ENCODE assay signal across 22 mouse cellular contexts in the genomic region with DNA sequence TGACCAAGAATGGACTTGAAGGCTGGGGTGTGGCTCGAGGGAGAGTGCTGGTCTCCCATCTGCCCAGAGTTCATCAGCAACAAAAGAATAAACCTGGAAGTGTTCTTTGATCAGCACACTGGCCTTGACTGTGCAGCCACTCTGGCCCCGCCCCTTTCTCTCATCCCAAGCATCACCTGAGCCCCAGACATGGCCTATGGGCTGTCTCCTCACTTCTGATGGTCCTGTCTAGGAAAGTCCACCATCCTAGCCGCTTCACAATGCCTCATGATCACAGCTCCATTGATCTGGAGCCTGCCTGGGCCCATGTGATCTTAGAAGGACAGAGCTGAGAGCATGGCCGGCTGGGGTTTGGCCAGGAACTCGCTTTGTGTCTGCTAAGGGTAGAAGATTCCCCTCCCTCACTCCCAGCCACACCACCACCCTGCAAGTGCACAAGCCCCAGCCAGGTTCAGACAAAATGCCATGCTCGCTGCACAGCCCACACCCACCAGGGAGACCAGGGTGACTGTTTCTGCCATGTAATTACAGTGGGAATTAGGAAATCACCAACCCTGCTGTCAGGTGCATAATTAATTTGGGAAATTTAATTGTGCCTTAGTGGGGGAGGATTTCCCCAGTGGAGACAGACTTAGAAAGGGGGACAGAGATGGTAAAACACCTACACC. TPM values are rescaled to one million over a fixed set of nuclear protein-coding genes. Genes with fewer than 3 reads are reported as not detected.
A peak's percentile ranks its signal among the peaks of the same experiment; 100 is the strongest.
DNase-seq lines count a peak whose midpoint lies in the region; ATAC-seq and TF ChIP-seq lines count a peak whose summit lies in the region.
"Had no signal": no experiment of that assay in that cellular context is flagged by ENCODE, and none has a peak within 500 bp of the region (broad histone marks: within the 10 kb centered on the region; RNA-seq: fewer than 3 reads in every experiment).

No protein-coding gene starts in this region.

- no peak overlapping the region for H3K4me3 ChIP-seq in embryonic facial prominence, embryonic 11.5 days (ENCODE audit: low read depth, low read length)
- no peak overlapping the region for H3K4me3 ChIP-seq in embryonic facial prominence, embryonic 10.5 days
- H3K4me3 ChIP-seq in neural tube, embryonic 13.5 days: no peak overlapping the region
- no peak overlapping the region for H3K4me3 ChIP-seq in midbrain, embryonic 13.5 days (replicated peaks)
- H3K4me3 ChIP-seq in layer of hippocampus, adult 2 months: no peak overlapping the region
- H3K4me3 ChIP-seq: erythroblast, embryonic 14.5 days had no signal

- no peak overlapping the region for H3K4me2 ChIP-seq in embryonic facial prominence, embryonic 11.5 days (ENCODE audit: low read depth, low read length)
- H3K4me2 ChIP-seq in neural tube, embryonic 13.5 days: no peak overlapping the region
- no peak overlapping the region for H3K4me2 ChIP-seq in midbrain, embryonic 13.5 days (replicated peaks)

- no peak for TF ChIP-seq CTCF in layer of hippocampus, adult 2 months (conservative IDR thresholded peaks at IDR 0.05)

- no peaks in the 10 kb centered on the region for H3K27me3 ChIP-seq in embryonic facial prominence, embryonic 11.5 days (ENCODE audit: control insufficient read depth, insufficient read depth, low read length)
- H3K27me3 ChIP-seq in embryonic facial prominence, embryonic 10.5 days (replicated peaks; ENCODE audit: low read depth, poor library complexity, severe bottlenecking): no peaks in the 10 kb centered on the region
- H3K27me3 ChIP-seq in neural tube, embryonic 13.5 days: no peaks in the 10 kb centered on the region
- H3K27me3 ChIP-seq in midbrain, embryonic 13.5 days: 0 out of 2 replicates have a peak, but pooled peaks cover 3% of the 10 kb centered on the region

- no peaks in the 10 kb centered on the region for H3K36me3 ChIP-seq in embryonic facial prominence, embryonic 11.5 days (replicated peaks; ENCODE audit: control insufficient read depth, insufficient read depth, low read depth, low read length)
- no peaks in the 10 kb centered on the region for H3K36me3 ChIP-seq in embryonic facial prominence, embryonic 10.5 days (replicated peaks)
- H3K36me3 ChIP-seq in neural tube, embryonic 13.5 days: no peaks in the 10 kb centered on the region
- no peaks in the 10 kb centered on the region for H3K36me3 ChIP-seq in midbrain, embryonic 13.5 days
- H3K36me3 ChIP-seq: G1E had no signal

- DNase-seq in embryonic facial prominence, embryonic 11.5 days (ENCODE audit: low spot score): no peak
- no peak for DNase-seq in embryonic facial prominence, embryonic 10.5 days (ENCODE audit: low spot score)
- no peak for DNase-seq in neural tube, embryonic 10.5 days (ENCODE audit: extremely low spot score, low spot score)
- no peak for DNase-seq in cerebellum, adult 9-10 months
- no peak for DNase-seq in adrenal gland, adult (ENCODE audit: inconsistent age in 2 of 2, low spot score in 1 of 2)
- DNase-seq in layer of hippocampus, adult 2 months (ENCODE audit: low spot score in 2 of 2): no peak
- DNase-seq: adrenal gland, adult 2 months; gastrocnemius, postnatal 25 days; kidney, adult 9 months; kidney, postnatal 36 days; liver; lung, adult 18-20 months; lung, postnatal 4 days had no signal

- no peaks in the 10 kb centered on the region for H3K4me1 ChIP-seq in embryonic facial prominence, embryonic 11.5 days (ENCODE audit: control insufficient read depth, insufficient read depth, low read length)
- H3K4me1 ChIP-seq in embryonic facial prominence, embryonic 10.5 days: peaks cover 17% of the 10 kb centered on the region; the same call in 1 of the 2 replicates
- peaks cover 49% of the 10 kb centered on the region for H3K4me1 ChIP-seq in neural tube, embryonic 13.5 days (replicated peaks)
- H3K4me1 ChIP-seq in midbrain, embryonic 13.5 days (replicated peaks): peaks cover 41% of the 10 kb centered on the region

- ATAC-seq in embryonic facial prominence, embryonic 11.5 days (replicated peaks; ENCODE audit: insufficient number of reproducible peaks, low FRiP score, low TSS enrichment, low read depth): 0 out of 2 replicates have a peak, but pooled peaks have one; percentile 27
- 0 out of 2 replicates have a peak, but pooled peaks have one; percentile 20 for ATAC-seq in neural tube, embryonic 13.5 days (ENCODE audit: low read depth)
- peak; percentile 75 for ATAC-seq in midbrain, embryonic 13.5 days
- ATAC-seq: CD4-positive, CD25-positive, alpha-beta regulatory T cell, adult 4 months had no signal

- 70% methylated on average over 6 of the region's 6 CpGs for WGBS in embryonic facial prominence, embryonic 11.5 days
- WGBS in embryonic facial prominence, embryonic 10.5 days: 78% methylated on average over 6 of the region's 6 CpGs
- WGBS in neural tube, embryonic 13.5 days: 76% methylated on average over 6 of the region's 6 CpGs
- 65% methylated on average over 6 of the region's 6 CpGs for WGBS in midbrain, embryonic 13.5 days

- no peak overlapping the region for H3K27ac ChIP-seq in embryonic facial prominence, embryonic 11.5 days (replicated peaks; ENCODE audit: low read depth, low read length)
- H3K27ac ChIP-seq in embryonic facial prominence, embryonic 10.5 days (replicated peaks): no peak overlapping the region
- 0 out of 2 replicates have a peak overlapping the region, but pooled peaks have one; percentile 15 for H3K27ac ChIP-seq in neural tube, embryonic 13.5 days (replicated peaks)
- peak overlapping the region; percentile 65 for H3K27ac ChIP-seq in midbrain, embryonic 13.5 days
- H3K27ac ChIP-seq in layer of hippocampus, adult 2 months: no peak overlapping the region

- no peak overlapping the region for H3K9ac ChIP-seq in embryonic facial prominence, embryonic 11.5 days (replicated peaks; ENCODE audit: low read length)
- no peak overlapping the region for H3K9ac ChIP-seq in neural tube, embryonic 13.5 days
- peak overlapping the region; percentile 19; the same call in 1 of the 2 replicates for H3K9ac ChIP-seq in midbrain, embryonic 13.5 days (replicated peaks)

- H3K9me3 ChIP-seq in embryonic facial prominence, embryonic 11.5 days (replicated peaks; ENCODE audit: control insufficient read depth, low read length): no peaks in the 10 kb centered on the region
- no peaks in the 10 kb centered on the region for H3K9me3 ChIP-seq in embryonic facial prominence, embryonic 10.5 days
- no peaks in the 10 kb centered on the region for H3K9me3 ChIP-seq in neural tube, embryonic 13.5 days
- no peaks in the 10 kb centered on the region for H3K9me3 ChIP-seq in midbrain, embryonic 13.5 days
- H3K9me3 ChIP-seq: G1E had no signal

RNA-seq across cellular contexts. Expression of gene Psapl1, which starts 37.3 kb away (rescaled TPM):
- 0.08 and 0.15 TPM in 2 replicates for polyA plus RNA-seq in embryonic facial prominence, embryonic 11.5 days (2014; fragmentation: Nextera tagmentation; extraction: Ambion mirVana)
- polyA plus RNA-seq in embryonic facial prominence, embryonic 10.5 days (2016; fragmentation: Nextera tagmentation; extraction: Ambion mirVana): 0.05 and 0.07 TPM in 2 replicates
- polyA plus RNA-seq in neural tube, embryonic 13.5 days (2015; fragmentation: Nextera tagmentation; extraction: Ambion mirVana): 0.07 TPM in 1 of 2 replicates, not detected in the other
- 0.09 and 0.13 TPM in 2 replicates for polyA plus RNA-seq in midbrain, embryonic 13.5 days (2015; fragmentation: Nextera tagmentation; extraction: Ambion mirVana)
- total RNA-seq in layer of hippocampus, adult 2 months (2021): not detected
- total RNA-seq: adrenal gland, adult 2 months; gastrocnemius, postnatal 25 days; heart, adult 8-10 months; layer of hippocampus, postnatal 14 days; left cerebral cortex, postnatal 10 days; monocyte, adult 5-6 weeks had no signal
- polyA plus RNA-seq: adrenal gland, adult 2 months; CD4-positive, CD25-positive, alpha-beta regulatory T cell, adult 4 months; erythroblast, embryonic 14.5 days; G1E had no signal

Comparison
In these comparisons a context has a peak if more than half of its experiments do, and no peak if none do; other contexts are left out.
1. ATAC-seq: peak in every context shown above with its lines; median percentile 75 in midbrain, embryonic 13.5 days; 27 in embryonic facial prominence, embryonic 11.5 days; 20 in neural tube, embryonic 13.5 days.
2. H3K27ac ChIP-seq: peak in neural tube, embryonic 13.5 days (single experiment) and midbrain, embryonic 13.5 days (single experiment); none in embryonic facial prominence, embryonic 11.5 days (single experiment), embryonic facial prominence, embryonic 10.5 days (single experiment) and layer of hippocampus, adult 2 months (single experiment).